Mouse (Mus musculus) myocyte (in vitro differentiated cells): ENCODE measurements around the gene Cd79a.

ENCODE experiments used
- CEBPB ChIP-seq: IDR thresholded peaks from 2 replicates; pipeline ENCODE4 v1.6.1; 2011; ENCODE audit warnings: mild to moderate bottlenecking, moderate library complexity; ENCODE audit not compliant: poor library complexity, insufficient read depth, severe bottlenecking
- E2F4 ChIP-seq: IDR thresholded peaks from one replicate; pipeline ENCODE4 v1.6.1; 2011; ENCODE audit warnings: mild to moderate bottlenecking, control low read depth, moderate library complexity; ENCODE audit not compliant: insufficient read depth
- MAX ChIP-seq: IDR thresholded peaks from one replicate; pipeline ENCODE4 v1.6.1; 2011; ENCODE audit warnings: low read depth, mild to moderate bottlenecking, control low read depth
- MYOD1 ChIP-seq, 3 experiments: IDR thresholded peaks; one replicate each; pipeline ENCODE4 v1.6.1; 2011; ENCODE audit warnings: control low read depth in 2 of 3, low read depth in 2 of 3, mild to moderate bottlenecking in 2 of 3, moderate library complexity in 1 of 3; ENCODE audit not compliant: insufficient read length in 2 of 3, control insufficient read depth in 1 of 3
- POLR2A ChIP-seq: IDR thresholded peaks from one replicate; pipeline ENCODE4 v1.6.1; 2011; ENCODE audit warnings: low read depth, mild to moderate bottlenecking, control low read depth, moderate library complexity; ENCODE audit not compliant: insufficient read length
- POLR2AphosphoS2 ChIP-seq: IDR thresholded peaks from one replicate; pipeline ENCODE4 v1.6.1; 2011; ENCODE audit warnings: low read depth, control low read depth; ENCODE audit not compliant: insufficient read length
- TCF12 ChIP-seq: IDR thresholded peaks from one replicate; pipeline ENCODE4 v1.6.1; 2011; ENCODE audit warnings: mild to moderate bottlenecking, control low read depth; ENCODE audit not compliant: poor library complexity, insufficient read depth, severe bottlenecking
- TCF3 ChIP-seq: IDR thresholded peaks from one replicate; pipeline ENCODE4 v1.6.1; 2011; ENCODE audit warnings: low read depth, control low read depth; ENCODE audit not compliant: insufficient read length
- USF1 ChIP-seq: IDR thresholded peaks from one replicate; pipeline ENCODE4 v1.6.1; 2011; ENCODE audit warnings: low read depth, mild to moderate bottlenecking, control low read depth, moderate library complexity

- TF ChIP-seq MAX = no peak
- no peak for TF ChIP-seq POLR2A
- no peak for TF ChIP-seq E2F4
- no peak for TF ChIP-seq TCF12
- no peak for TF ChIP-seq USF1
- TF ChIP-seq TCF3 = no peak
- TF ChIP-seq MYOD1 (IDR thresholded peaks at IDR 0.05; ENCODE audit: control insufficient read depth in 1 of 3, insufficient read length in 2 of 3, low read depth in 2 of 3) = no peak
- no peak for TF ChIP-seq POLR2AphosphoS2
- TF ChIP-seq CEBPB = no peak
Measured at GRCm38 (mm10) chr7:24897224-24897623, at the start of gene Cd79a.
